Mouse (Mus musculus) adrenal gland (tissue): ENCODE results near the gene Synj2.

ENCODE experiments used
- intact Hi-C: fragments of 180-260 bp; cut with DNase I; formaldehyde crosslinking; loops from one replicate; pipeline ENCODE4 v1.15.1; 2025

Synj2 gene

DNA sequence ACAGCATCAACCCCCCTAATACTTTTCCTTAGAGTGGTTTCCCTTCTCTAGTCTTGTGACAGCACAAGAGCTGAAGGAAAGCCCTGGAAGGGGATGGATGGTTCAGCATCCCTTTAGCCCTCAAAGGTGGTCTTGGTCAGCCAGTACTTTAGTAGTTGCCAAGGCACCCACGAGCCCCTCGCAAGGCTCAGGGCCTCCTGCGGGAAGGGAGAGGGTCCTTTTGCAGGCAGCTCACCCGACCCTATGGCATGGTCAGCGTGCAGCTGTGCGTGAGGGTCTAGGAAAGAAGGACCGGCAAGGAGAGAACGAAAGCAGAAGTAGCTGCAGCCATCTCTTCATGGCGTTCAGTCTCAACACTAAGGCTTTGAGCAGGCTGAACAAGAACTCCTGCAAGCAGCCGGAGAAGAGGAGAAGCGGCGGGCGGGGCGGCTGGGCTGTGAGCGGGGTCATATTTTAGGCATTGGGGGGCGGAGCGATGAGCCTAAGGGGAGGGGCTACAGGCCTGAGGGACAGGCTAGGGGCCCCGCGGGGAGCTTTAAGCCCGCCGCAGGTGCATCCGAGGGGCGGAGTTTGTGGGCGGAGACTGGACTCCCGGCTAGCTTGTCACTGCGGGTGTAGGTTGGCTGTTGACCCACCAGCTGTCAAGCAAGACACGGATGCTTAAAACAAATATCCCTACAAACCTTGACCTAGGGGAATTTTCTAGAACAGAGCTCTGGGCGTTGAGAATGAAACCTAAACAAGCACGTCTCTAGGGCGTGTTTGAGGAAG is 6.3 kb upstream of the Synj2 start:
- intact Hi-C loops = no loop called here

DNA sequence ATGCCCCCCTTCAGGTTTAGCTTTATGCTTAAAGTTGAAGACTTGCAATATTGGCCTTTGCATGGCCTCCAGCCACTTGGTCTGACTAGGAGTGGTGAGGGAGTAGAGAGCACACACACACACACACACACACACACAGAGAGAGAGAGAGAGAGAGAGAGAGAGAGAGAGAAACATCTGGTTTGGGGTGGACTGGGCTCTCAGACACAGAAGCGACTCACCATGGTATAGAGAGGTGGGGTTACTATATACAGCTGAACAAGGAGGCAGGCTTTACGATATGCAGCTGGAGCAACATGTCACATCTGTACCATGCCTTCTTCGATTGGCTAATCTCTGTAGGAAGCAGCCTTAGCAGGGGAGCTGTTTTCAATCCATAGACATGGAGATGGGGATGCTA is 5.4 kb upstream of the Synj2 start:
- intact Hi-C loops = no loop called here

DNA sequence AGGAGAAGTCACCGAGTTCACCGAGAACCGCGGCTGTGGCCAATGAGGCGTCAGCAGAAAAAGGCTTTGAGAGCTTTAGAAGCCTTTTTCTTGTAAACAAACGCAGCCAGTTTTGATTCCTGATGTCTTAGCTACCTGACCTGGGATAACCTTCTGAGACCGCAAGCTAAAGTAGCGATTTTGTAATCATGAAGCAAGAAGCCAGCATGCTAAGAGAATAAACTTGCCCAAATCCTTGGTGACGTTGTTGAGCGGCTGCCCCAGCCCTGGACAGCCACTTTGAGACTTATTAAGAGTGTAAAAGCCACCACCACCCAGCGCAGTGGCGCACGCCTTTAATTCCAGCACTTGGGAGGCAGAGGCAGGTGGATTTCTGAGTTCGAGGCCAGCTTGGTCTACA is 4.8 kb upstream of the Synj2 start:
- intact Hi-C loops = no loop called here

DNA sequence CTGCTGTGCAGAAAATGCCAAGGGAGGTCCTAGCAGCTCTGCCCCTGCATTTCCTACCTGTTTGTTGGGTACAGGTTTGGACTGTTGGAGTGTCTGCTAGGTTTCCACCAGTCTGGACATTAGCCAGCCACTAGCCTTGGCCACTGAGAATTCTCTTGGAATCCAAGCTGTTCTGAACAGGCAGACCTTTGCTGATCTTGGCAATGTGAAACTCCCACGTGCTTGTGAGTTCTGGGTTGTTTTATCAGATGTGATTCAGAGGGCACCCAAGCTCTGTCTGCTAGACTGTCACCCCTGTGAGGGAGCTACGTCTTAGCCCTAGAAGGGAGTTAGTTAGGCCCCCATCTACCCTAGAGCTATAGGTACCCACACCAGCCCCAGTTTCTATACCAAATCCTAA is 3.6 kb upstream of the Synj2 start:
- intact Hi-C loops = no loop called here

DNA sequence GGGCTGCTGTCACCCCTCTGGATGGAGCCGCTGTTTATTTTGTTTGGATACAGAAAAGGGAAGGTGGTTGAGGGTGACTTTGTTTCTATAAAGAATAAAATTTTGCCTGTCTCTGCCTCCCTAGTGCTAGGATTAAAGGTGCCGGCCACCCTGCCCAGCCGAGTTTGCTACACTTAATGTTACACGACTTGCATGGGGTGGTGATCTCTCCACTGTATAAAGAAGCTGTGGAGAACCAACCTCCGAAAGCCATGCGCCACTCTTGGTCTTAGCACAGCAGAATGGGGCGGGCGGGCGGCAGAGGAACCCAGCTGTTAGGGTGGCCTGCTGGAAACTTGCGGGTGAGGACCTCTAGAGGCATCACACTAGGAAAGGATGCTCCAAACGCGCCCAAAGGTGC is 1.2 kb upstream of the Synj2 start:
- intact Hi-C loops = loop anchor here (2.0 to 5.0 kb wide), 2 partner anchors 37 to 77 kb away; no protein-coding TSS in a partner anchor

DNA sequence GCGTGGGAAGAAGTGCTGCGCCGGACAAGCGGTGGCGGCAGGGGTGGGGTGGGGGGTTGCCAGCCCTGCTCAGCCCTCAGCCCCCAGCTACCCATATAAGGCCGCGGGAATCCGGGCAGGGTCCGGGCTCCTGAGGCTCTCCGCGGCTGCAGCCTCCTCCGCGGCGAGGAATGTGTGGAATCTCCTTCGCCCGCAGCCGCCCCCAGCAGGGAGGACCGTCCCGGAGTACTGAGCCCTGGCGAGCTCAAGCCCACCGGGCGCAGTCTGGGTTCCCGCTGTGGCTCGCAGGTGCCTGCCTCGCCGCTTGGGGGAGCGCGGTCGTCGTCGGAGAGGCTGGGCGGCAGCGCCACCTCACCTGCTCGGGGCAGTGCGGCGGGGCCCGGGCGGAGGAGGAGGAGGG is 288 bp upstream of the Synj2 start:
- intact Hi-C loops = loop anchor here (2.0 to 5.0 kb wide), 2 partner anchors 37 to 76 kb away; no protein-coding TSS in a partner anchor

DNA sequence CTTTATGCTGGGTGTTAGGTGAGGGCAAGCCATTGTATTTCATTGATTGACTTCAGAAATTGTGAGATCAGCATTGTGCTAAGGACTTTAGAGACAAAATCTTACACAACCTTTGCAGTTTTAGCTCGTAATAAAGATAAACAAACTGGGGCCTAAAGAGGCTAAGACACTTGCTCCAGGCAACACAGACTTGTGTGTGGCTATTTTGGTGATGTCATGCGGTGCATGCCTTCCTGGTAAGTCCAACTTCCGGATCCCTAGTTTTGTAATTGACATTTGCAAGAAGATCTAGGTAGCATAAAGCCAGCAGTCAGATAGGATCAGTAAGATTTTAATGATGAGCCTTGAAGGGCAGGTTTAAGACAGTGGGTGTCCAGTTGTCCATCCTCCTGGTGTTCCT is 1.1 kb downstream of the Synj2 start:
- intact Hi-C loops = loop anchor here (5.0 kb wide), 1 partner anchor 35 kb away; no protein-coding TSS in a partner anchor

DNA sequence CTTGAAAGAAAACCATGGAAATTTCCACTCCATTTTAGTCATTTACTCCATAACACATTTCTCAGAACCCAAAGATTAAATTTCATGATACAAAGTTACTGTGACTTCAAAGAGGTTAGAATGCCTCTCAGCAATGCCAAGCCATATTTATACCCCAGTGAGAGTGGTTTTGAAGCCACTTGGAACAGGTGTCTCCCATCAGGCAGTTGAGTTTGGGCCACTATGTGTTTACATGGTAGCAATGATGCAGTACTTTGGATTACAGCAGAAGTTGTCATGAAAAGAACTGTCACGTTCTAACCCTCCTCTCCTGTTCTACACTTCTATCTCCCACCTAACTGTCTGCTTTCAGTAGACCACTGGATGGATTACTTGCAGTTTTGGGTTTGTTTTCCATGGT is 2.0 kb downstream of the Synj2 start:
- intact Hi-C loops = loop anchor here (5.0 kb wide), 1 partner anchor 34 kb away; no protein-coding TSS in a partner anchor

DNA sequence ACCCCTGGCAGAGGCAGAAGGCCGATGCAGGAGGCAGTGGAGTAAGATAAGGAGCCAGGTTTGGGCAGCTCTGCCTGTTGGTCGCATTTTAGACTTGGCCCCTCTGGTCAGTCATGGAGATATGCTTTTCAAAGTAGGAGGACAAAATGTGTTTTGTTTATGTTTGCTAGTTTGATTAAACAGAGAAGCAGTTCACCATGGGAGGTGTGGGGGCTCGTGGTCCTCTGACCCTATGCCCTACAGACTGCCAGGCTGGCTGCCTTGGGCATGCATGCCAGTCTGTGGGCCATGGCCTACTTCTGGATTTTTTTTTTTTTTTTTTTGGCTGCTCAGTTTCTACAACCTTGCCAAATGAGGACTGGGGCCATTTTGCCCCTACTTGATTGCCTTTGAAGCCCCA is 6.0 kb downstream of the Synj2 start:
- intact Hi-C loops = no loop called here

DNA sequence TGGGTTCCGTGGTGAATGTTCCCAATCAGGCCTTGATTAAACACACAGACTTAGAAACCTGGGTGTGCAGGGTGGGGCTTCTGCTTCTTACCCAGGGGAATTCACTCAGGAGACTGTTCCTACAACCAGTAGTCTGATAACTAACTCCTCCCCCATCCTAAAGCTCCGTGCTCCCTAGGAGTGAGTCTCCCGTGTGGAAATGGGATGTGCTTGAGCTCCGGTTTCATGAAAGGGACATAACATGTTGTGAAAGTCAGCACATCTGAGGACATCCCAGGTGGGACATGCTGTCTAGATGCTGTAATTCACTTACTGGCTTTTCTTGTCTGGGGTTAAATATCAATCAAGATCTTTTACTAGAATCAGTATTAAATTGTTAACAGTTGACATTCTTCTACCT is 11.4 kb downstream of the Synj2 start:
- intact Hi-C loops = no loop called here

DNA sequence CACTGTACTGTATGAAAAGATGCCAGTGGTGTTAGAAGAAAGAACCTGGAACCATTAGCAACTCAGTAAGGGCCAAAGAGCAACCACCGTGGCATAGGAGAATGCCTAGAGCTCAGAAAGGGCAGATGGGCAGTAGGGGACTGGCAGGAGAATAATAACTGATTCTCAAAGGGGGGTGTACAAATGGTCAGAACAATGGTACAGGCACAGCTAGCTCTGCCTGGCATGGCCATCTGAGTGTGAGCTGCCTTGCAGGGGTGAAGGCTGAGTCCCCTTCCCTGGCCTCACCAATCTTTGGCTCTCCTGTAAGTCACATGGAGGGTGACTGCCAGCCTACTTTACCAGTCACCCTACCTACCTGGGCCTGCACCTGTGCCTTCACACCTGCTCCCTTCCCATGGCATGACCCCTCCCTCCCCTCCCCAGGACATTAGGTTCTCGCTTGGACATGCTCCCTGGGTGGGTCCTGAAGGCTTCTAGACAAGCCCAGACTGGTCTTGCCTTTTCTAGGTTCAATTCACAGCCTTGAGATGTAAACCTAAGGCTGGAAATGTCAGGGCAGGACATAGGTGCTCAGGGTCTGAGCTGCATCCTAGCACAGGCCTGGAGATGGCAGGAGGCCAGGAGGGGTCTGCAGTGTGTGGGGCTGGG is 15.4 kb downstream of the Synj2 start:
- intact Hi-C loops = no loop called here

DNA sequence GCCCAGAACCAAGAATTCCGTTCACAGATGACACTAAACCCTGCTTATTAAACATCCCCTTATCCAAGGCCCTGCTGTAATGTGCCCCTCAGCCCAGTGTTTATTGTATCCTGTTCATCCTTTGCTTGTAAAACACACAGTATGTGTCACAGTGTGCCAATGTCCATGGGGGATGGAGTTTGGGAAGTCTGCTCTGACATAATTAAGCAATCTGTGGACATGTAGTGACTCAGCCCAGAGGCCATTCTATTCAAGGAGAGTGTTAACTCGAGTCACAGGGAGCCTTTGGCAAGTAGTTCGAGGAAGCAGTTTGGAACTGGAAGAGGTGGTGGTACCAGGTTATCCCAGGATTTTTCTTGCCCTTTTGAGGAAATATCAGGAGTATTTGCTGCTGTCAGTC is 16.0 kb downstream of the Synj2 start:
- intact Hi-C loops = no loop called here

DNA sequence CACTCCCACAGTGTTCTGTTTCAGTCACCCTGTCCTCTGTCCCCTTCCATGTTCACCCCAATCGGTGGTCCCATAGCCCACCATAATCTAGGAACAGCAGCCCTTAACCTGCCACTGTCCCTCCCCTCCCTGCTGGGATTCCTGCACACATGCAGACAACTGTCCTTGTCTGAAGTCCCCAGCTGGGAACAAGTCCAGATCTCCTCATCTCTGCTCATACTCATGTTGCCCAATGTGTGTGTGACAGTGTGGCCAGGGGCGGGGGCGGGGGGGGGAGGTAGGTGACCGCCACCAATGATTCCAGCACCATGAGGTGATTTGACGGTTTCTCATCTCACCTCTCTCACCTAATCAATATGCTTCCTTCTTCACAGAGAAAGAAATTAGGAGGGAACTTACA is 17.1 kb downstream of the Synj2 start:
- intact Hi-C loops = no loop called here

DNA sequence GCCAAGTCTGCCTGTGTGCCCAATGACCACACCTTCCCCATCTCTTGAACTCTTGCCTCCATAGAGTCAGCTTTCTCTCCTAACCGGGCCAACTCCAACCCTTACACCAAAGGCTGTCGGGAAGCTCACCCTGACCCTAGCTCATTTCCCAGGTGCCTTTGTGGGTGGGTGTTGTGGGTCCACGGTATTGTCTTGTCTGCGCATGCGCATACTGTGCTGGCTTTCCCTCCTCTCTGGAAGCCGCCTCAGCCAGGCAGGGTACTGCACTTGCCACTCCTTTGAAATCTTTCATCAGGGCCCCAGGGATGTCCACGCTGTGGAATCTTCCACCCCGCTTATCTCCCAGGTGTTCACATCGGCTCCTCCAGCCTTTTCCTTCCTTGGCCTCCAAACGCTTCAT is 17.6 kb downstream of the Synj2 start:
- intact Hi-C loops = no loop called here

DNA sequence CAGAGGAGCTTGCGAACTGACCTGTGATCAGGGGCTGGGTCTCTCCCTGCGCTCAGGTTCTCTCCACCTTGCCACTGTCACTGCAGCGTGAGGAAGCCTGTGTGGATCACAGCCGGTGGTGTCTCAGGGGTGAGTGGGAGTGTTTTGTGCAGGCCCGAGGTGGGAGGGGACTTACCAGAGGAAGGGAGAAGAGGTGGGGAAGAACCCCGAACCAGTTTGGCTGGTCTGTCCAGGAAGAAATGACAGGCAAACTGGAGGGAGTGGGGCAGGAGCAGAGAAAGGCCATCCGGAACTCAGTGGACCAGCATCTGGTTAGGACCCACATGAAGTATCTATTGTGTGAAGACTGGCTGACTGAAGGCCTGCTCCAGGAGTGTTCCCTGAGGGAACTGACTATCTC is 18.0 kb downstream of the Synj2 start:
- intact Hi-C loops = no loop called here

DNA sequence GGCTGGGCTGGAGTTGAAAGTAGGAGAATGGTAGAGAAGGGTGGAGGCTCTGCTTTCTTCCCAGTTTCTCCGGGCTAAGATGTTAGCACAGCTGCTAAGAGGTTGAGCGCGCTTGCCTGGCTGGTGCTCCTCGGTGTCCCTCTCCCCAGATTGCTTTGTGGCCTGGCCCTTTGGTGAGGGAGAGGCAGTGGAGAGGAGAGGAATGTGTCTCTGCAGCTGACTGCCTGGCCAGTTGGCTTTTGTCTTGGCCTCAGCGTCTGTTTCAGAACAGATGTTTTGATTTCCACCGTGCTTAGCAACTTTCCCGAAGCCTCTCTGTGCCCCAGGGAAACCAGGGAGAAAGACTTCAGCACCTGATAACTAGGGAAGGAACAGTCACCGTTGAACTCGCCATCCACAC is 18.7 kb downstream of the Synj2 start:
- intact Hi-C loops = no loop called here

DNA sequence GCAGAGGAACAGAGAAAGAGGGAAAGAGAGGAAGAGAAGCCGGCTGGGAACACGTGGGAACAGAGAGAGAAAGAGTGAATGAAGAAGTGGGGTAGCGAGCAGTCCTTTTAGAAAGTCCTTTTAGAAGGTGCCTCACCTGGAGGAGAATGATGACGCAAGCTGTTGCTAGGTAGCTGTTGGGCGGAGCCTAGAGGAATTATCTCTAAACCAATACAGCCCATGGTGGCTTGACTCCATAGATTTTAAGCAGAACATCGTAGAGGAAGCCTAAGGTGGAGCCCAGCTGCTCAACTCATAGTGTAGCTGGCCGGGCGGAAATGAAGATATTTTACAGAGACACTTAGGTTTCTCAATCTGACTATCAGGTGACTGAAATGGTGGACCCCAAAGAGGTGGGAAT is 22.7 kb downstream of the Synj2 start:
- intact Hi-C loops = no loop called here

DNA sequence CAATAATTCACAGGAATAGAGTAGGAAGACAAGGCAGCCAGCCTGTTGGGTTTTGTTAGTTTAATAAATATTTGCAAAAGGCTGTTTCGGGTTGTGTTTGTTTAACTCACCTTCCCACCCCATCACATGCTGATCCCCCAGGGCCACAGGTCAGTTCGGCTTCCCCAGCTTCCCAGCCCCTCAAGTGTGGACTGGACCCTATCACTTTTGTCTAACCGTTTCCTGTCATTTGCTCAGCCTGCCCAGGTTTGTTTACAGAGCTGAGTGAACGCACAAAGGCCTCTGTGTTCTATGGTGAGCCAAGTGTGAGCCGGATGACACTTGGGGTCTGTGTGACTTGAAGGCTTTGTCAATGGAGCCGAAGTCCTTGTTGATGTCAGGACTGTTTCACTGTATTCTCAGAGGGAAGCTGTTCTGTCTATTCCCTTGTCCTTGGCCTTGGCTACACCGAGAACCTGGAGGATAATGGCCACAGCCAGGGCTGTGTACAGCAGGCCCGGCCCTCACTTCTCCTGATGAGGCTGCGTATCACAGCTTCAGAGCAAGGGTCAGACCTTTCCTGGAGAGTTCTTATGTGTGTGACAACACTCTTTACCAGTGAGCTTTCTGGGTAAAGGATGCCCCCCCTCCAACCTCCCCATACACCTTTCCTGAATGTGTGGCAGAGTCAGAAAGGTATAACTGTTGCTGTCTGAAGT is 24.2 kb downstream of the Synj2 start:
- intact Hi-C loops = no loop called here

DNA sequence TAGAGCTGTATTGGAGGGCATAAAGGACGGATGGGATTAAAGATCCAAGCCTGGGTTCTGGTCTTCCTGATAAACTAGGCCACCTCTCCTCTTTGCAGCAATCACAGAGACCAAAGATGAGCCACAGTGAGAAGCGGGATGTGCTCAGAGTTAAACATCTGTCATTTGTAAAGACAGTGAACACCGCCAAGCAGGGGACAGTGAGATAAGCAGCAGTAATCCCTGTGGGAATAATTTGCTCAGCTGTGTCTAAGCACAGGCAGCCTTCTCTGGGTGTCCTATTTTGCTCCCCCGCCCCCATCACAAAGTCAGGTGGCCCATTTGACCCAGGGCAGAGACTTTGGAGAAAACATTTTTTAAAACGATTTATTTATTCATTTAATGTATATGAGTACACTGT is 25.6 kb downstream of the Synj2 start:
- intact Hi-C loops = no loop called here

DNA sequence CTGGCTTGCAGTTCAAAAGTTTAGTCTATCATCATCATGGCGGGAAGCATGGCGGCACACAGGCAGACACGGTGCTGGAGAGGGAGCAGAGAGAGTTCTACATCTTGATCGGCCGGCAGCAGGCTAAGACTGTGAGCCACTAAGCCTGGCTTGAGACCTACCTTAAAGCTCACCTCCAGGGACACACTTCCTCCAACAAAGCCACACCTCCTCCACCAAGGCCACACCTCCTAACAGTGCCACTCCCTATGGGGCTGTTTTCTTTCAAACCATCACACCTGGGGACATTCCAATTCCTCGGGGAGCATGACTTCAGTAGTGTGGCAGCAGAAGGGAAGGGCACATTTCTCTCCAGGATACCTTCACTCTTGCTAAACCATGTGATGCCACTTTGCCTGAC is 27.5 kb downstream of the Synj2 start:
- intact Hi-C loops = no loop called here

DNA sequence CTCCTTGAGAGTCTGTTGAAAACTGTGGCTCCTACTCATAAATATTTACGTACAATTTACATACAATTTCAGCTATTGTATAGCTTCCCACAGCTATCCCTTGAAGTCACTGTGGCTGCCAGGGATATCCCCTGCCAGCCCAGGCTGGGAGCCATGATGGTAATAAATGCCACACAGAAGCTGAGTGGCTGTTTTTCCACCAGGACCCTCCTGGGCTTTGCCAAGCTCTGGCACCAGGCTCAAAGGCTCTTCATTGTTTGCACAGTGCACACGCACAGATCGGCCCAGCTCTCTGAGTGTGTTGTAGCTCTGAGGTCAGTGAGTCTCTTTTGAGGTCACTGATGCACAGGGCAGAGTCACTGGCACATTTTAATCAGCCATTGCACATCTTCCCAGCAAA is 28.2 kb downstream of the Synj2 start:
- intact Hi-C loops = no loop called here

DNA sequence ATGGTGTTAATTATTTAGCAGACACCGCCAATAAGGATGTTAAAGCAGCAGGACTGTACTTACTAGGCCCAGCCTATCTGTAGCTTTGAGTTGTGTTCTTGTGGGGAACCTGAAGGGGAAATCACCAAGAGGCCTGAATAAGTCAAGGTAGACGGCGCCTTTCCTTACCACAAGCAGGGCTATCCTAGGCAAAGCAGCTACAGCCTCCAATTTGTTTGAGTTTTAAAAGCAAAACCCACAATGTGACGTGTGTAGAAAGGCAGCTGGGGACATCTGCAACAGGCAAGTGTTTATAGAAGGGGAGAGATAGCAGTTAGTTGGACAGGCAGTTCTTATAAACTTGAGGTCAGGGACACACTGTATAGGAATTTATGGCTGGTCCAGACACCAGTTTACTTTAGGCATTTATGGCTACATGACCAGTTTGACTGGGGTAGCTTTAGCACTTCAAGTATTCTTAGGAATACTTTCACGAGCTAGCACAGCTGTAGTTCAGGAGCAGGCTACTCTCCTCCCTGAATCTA is 29.3 kb downstream of the Synj2 start:
- intact Hi-C loops = no loop called here
